Mouse (Mus musculus): Measurements from ENCODE around the gene Cdhr1. TPM values are rescaled to one million over a fixed set of nuclear protein-coding genes. Genes with fewer than 3 reads are reported as not detected.

The Cdhr1 gene
- total RNA-seq (2023), result not detected

GRCm38 (mm10) chr14:37097956-37098530 is at the start of gene Cdhr1:
Cdhr1 (minus strand) TSS chr14:37098347.

GRCm38 (mm10) chr14:37135127-37135593 is 37.0 kb upstream of the Cdhr1 start, which contains the start of gene Ghitm:
Ghitm (minus strand) TSS chr14:37135272.

GRCm38 (mm10) chr14:37113922-37114321 is 15.8 kb upstream of the Cdhr1 start, which contains the start of gene 2610528A11Rik:
2610528A11Rik (minus strand) TSS chr14:37114022.

GRCm38 (mm10) chr14:37067629-37068028 is 30.5 kb downstream of the Cdhr1 start, which contains the start of gene Lrit2:
Lrit2 (plus strand) TSS chr14:37067929.

GRCm38 (mm10) chr14:37048914-37049410 is 49.2 kb downstream of the Cdhr1 start, which contains the start of gene Rgr:
Rgr (minus strand) TSS chr14:37048964.

Other genes with a start within 250 kb of the Cdhr1 start
- 10 to 100 TPM; 10.7 to 11.9 TPM for gene Ccser2, start 129.6 kb downstream of the Cdhr1 start, total RNA-seq (2023)
- not detected for gene Rgr, start 49.4 kb downstream of the Cdhr1 start, total RNA-seq (2023)
- gene Lrit1, start 43.5 kb downstream of the Cdhr1 start, total RNA-seq (2023), result not detected
- not detected for gene Lrit2, start 30.4 kb downstream of the Cdhr1 start, total RNA-seq (2023)
- not detected for gene 2610528A11Rik, start 15.7 kb upstream of the Cdhr1 start, total RNA-seq (2023)
- gene Ghitm, start 36.9 kb upstream of the Cdhr1 start, total RNA-seq (2023), result 100 to 1,000 TPM; 103 to 108 TPM